Mouse (Mus musculus) hindbrain, postnatal 0 days (tissue): ENCODE data around the gene Gm38431. TPM values are rescaled to one million over a fixed set of nuclear protein-coding genes. Genes with fewer than 3 reads are reported as not detected.
A peak's percentile ranks its signal among the peaks of the same experiment; 100 is the strongest.

ENCODE experiments used
- ATAC-seq: fragments of 200-750 bp; cut with Nextera tagmentation; 2 replicates; pipeline ENCODE4 v1.8.0; 2017; ENCODE audit warnings: mild to moderate bottlenecking, moderate TSS enrichment, moderate library complexity
- DNase-seq: peaks from one replicate; pipeline ENCODE4 v3.0.0-alpha.2; 2015; ENCODE audit warnings: low spot score
- H3K27ac ChIP-seq: fragments of 300-500 bp; sonication (generic); 2 replicates; pipeline ENCODE4 v1.5.1; 2014; ENCODE audit warnings: mild to moderate bottlenecking
- H3K27me3 ChIP-seq: fragments of 300-500 bp; sonication (generic); 2 replicates; pipeline ENCODE4 v1.6.1; 2014; ENCODE audit warnings: low read length, mixed read lengths; ENCODE audit not compliant: insufficient read depth
- H3K36me3 ChIP-seq: fragments of 300-500 bp; sonication (generic); 2 replicates; pipeline ENCODE4 v1.6.1; 2014; ENCODE audit warnings: low read length, mixed read lengths; ENCODE audit not compliant: insufficient read depth
- H3K4me1 ChIP-seq: fragments of 300-500 bp; sonication (generic); 2 replicates; pipeline ENCODE4 v1.6.1; 2014; ENCODE audit warnings: antibody characterized with exemption, low read length, mixed read lengths; ENCODE audit not compliant: insufficient read depth
- H3K4me2 ChIP-seq: fragments of 300-500 bp; sonication (generic); 2 replicates; pipeline ENCODE4 v1.6.1; 2014; ENCODE audit warnings: low read depth, mild to moderate bottlenecking, low read length, moderate library complexity, mixed read lengths
- H3K4me3 ChIP-seq: fragments of 300-500 bp; sonication (generic); 2 replicates; pipeline ENCODE4 v1.5.1; 2014; ENCODE audit warnings: low read length
- H3K9ac ChIP-seq: fragments of 300-500 bp; sonication (generic); replicated peaks from 2 replicates; pipeline ENCODE4 v1.6.1; 2014; ENCODE audit warnings: mild to moderate bottlenecking, low read length, moderate library complexity, mixed read lengths
- H3K9me3 ChIP-seq: fragments of 300-500 bp; sonication (generic); 2 replicates; pipeline ENCODE4 v1.6.1; 2016; ENCODE audit warnings: low read length, mixed read lengths
- CTCF ChIP-seq: IDR thresholded peaks from 2 replicates; pipeline ENCODE4 v1.5.1; 2016; ENCODE audit warnings: antibody characterized with exemption, control low read depth, low read depth
- WGBS: fragments of 180-500 bp; shearing (Covaris S2); extraction: QIAGEN DNeasy Blood & Tissue Kit; methylation state at CpG from one replicate; pipeline ENCODE4 v1.1.7; 2014; 5-methylcytosine and 5-hydroxymethylcytosine counted together
- polyA plus RNA-seq: library from polyadenylated mRNA; unstranded; fragments of >200 nt; fragmentation: Nextera tagmentation; extraction: Ambion mirVana; gene quantifications from 2 replicates; pipeline ENCODE4 v1.2.1, GENCODE M21; 2015
- total RNA-seq: library from RNA; depleted of rRNA; stranded (reverse); fragments of >200 nt; gene quantifications from 2 replicates; pipeline ENCODE4 v1.2.3, GENCODE M21; 2014

The Gm38431 gene
- total and polyA plus RNA-seq, 2 experiments from 2014 or later, result 0.96 to 2.7 TPM

GRCm38 (mm10) chr9:21036161-21036560 lies 55.6 kb downstream of the Gm38431 start:
- Histone ChIP-seq H3K4me3 (peak overlapping the region; percentile 46; the same call in 1 of the 2 replicates), H3K4me1 (peaks cover 43% of the 10 kb centered on the region), H3K27me3 (peaks cover 68% of the 10 kb centered on the region), H3K9ac (no peak overlapping the region), H3K4me2 (peak overlapping the region; percentile 74), H3K36me3 (no peaks in the 10 kb centered on the region), H3K9me3 (no peaks in the 10 kb centered on the region), H3K27ac (no peak overlapping the region)
- no peak for ATAC-seq
- no peak for TF ChIP-seq CTCF
- WGBS, result 15% methylated on average over 20 of the region's 20 CpGs
- DNase-seq, result no peak

- Histone ChIP-seq H3K4me2 (peak overlapping the region; percentile 74; the same call in 1 of the 2 replicates), H3K9me3 (no peaks in the 10 kb centered on the region), H3K4me3 (0 out of 2 replicates have a peak overlapping the region, but pooled peaks have one; percentile 3), H3K27ac (no peak overlapping the region), H3K27me3 (peaks cover 68% of the 10 kb centered on the region), H3K4me1 (peaks cover 46% of the 10 kb centered on the region), H3K9ac (no peak overlapping the region), H3K36me3 (no peaks in the 10 kb centered on the region)
- WGBS, result 24% methylated on average over 9 of the region's 9 CpGs
- ATAC-seq, result no peak
- no peak for DNase-seq
- TF ChIP-seq CTCF, result no peak
Measured at GRCm38 (mm10) chr9:21035586-21035985, 56.2 kb downstream of the Gm38431 start.

- no peak overlapping the region for H3K4me3 ChIP-seq
- H3K36me3 ChIP-seq, result no peaks in the 10 kb centered on the region
- H3K9me3 ChIP-seq, result no peaks in the 10 kb centered on the region
- H3K9ac ChIP-seq, result no peak overlapping the region
- ATAC-seq, result no peak
- no peak for TF ChIP-seq CTCF
- H3K4me2 ChIP-seq, result 0 out of 2 replicates have a peak overlapping the region, but pooled peaks have one; percentile 10
- no peak for DNase-seq
- peaks cover 46% of the 10 kb centered on the region for H3K4me1 ChIP-seq
- WGBS, result 11% methylated on average over 17 of the region's 17 CpGs
- peaks cover 68% of the 10 kb centered on the region for H3K27me3 ChIP-seq
- no peak overlapping the region for H3K27ac ChIP-seq
Measured at GRCm38 (mm10) chr9:21034481-21035085, 57.2 kb downstream of the Gm38431 start.

GRCm38 (mm10) chr9:21033136-21033535 lies 58.7 kb downstream of the Gm38431 start:
- H3K4me1 ChIP-seq, result peaks cover 46% of the 10 kb centered on the region

DNA sequence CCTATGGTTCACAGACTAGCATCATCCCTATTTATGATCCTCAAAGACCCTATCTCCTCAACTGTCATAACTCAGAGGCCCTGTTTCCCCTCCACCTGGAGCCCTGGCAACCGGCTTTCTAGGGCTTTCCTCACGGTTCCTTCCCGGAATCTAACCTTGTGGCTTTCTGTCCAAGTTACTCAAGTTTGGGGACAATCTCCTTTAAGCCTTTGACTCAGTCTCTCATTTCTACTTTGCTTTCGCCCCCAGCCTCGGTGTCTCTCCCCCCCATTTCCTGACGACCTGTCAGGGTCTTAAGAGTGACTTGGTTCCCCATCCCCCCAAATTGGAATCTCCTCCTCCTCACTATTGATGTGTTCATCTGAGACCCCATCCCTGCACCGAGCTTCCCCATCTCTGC lies 59.3 kb downstream of the Gm38431 start:
- Histone ChIP-seq H3K4me1 (peaks cover 40% of the 10 kb centered on the region), H3K4me3 (peak overlapping the region; percentile 56), H3K27me3 (peaks cover 57% of the 10 kb centered on the region), H3K4me2 (peak overlapping the region; percentile 98), H3K9me3 (no peaks in the 10 kb centered on the region), H3K27ac (no peak overlapping the region), H3K9ac (peak overlapping the region; percentile 59), H3K36me3 (no peaks in the 10 kb centered on the region)
- TF ChIP-seq CTCF, result no peak
- ATAC-seq (no peak), DNase-seq (no peak)
- 2% methylated on average over 7 of the region's 7 CpGs for WGBS

More at GRCm38 (mm10) chr9:21033136-21033535, 58.7 kb downstream of the Gm38431 start:
- H3K27me3 ChIP-seq, result peaks cover 63% of the 10 kb centered on the region
- no peaks in the 10 kb centered on the region for H3K9me3 ChIP-seq
- 1% methylated on average over 34 of the region's 34 CpGs for WGBS
- H3K27ac ChIP-seq, result no peak overlapping the region
- no peaks in the 10 kb centered on the region for H3K36me3 ChIP-seq
- H3K4me3 ChIP-seq, result peak overlapping the region; percentile 56
- no peak for ATAC-seq
- H3K4me2 ChIP-seq, result peak overlapping the region; percentile 98
- DNase-seq, result peak; percentile 68
- H3K9ac ChIP-seq, result no peak overlapping the region; the same call in 1 of the 2 replicates
- TF ChIP-seq CTCF, result no peak

DNA sequence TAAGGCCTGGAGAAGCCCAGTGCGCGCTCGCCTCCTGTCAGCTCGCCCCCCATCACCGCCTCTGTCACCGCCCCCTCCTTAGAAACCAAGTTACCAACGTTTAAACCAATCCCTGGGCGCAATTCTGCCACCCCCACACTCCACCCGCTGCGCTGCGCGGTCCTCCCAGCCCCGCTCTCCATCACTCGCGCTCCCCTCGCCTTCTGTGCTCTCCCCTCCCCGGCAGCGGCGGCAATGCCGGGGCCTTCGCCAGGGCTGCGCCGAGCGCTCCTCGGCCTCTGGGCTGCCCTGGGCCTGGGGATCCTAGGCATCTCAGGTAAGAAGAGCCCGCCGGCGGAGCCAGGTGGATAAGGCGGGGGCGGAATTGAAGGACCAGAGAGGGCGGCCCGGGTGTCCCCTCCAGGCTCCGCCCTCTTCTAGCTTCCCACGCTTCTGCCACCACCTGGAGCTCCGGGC lies 59.9 kb downstream of the Gm38431 start, which contains the start of gene Icam5:
TSS of gene Icam5 (plus strand) at position 178 of the 456 bp plus-strand sequence.
- Histone ChIP-seq H3K9ac (peak within 1 kb of the TSS; percentile 59), H3K27ac (peak within 1 kb of the TSS; percentile 68; the same call in 1 of the 2 replicates), H3K27me3 (peaks cover 51% of the 10 kb centered on the region), H3K4me3 (peak within 1 kb of the TSS; percentile 56), H3K9me3 (no peaks in the 10 kb centered on the region), H3K4me2 (peak within 1 kb of the TSS; percentile 98), H3K36me3 (no peaks in the 10 kb centered on the region), H3K4me1 (peaks cover 34% of the 10 kb centered on the region)
- ATAC-seq (peak; percentile 0), DNase-seq (peak; percentile 47)
- WGBS, result 1% methylated on average over 34 of the region's 35 CpGs
- TF ChIP-seq CTCF, result no peak
